ENCODE assay signal across 8 mouse cellular contexts in the genomic region with DNA sequence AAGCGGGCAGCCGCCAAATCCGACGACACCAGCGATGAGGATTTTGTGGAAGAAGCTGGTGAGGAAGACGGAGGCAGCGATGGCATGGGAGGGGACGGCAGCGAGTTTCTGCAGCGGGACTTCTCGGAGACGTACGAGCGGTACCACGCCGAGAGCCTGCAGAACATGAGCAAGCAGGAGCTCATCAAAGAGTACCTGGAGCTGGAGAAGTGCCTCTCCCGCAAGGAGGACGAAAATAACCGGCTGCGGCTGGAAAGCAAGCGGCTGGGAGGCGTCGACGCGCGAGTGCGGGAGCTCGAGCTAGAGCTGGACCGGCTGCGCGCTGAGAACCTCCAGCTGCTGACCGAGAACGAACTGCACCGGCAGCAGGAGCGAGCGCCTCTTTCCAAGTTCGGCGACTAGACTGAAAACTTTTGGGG. TPM values are rescaled to one million over a fixed set of nuclear protein-coding genes. Genes with fewer than 3 reads are reported as not detected.
A peak's percentile ranks its signal among the peaks of the same experiment; 100 is the strongest.
DNase-seq lines count a peak whose midpoint lies in the region; ATAC-seq and TF ChIP-seq lines count a peak whose summit lies in the region.

No protein-coding gene starts in this region.

- peak overlapping the region; percentile 89 for H3K4me2 ChIP-seq in kidney, embryonic 15.5 days
- H3K4me2 ChIP-seq in intestine, embryonic 15.5 days (replicated peaks): peak overlapping the region; percentile 91
- H3K4me2 ChIP-seq in stomach, embryonic 16.5 days (ENCODE audit: low read depth, low read length): peak overlapping the region; percentile 69

- WGBS in kidney, embryonic 15.5 days: under 1% methylated on average over 38 of the region's 38 CpGs
- WGBS in intestine, embryonic 15.5 days: under 1% methylated on average over 38 of the region's 38 CpGs
- under 1% methylated on average over 38 of the region's 38 CpGs for WGBS in stomach, embryonic 16.5 days

- peak overlapping the region; percentile 74 for H3K4me3 ChIP-seq in kidney, embryonic 15.5 days (replicated peaks)
- H3K4me3 ChIP-seq in MEL (ENCODE audit: control insufficient read depth in 1 of 2, insufficient read depth in 1 of 2, low read depth in 2 of 2, low read length in 2 of 2): peak overlapping the region; percentile 49 to 69
- H3K4me3 ChIP-seq in embryonic fibroblast, embryonic 13.5 days (ENCODE audit: insufficient read depth, low read length): peak overlapping the region; percentile 72
- peak overlapping the region; percentile 70 for H3K4me3 ChIP-seq in intestine, embryonic 15.5 days (replicated peaks)
- peak overlapping the region; percentile 69 for H3K4me3 ChIP-seq in stomach, embryonic 16.5 days (replicated peaks; ENCODE audit: low read length)

- peaks cover 42% of the 10 kb centered on the region for H3K4me1 ChIP-seq in kidney, embryonic 15.5 days
- peaks cover 7 to 8% of the 10 kb centered on the region in 2 experiments; a peak in 3 of 4 replicates for H3K4me1 ChIP-seq in MEL (ENCODE audit: control insufficient read depth in 1 of 2, insufficient read depth in 2 of 2, low read length in 2 of 2)
- no peaks in the 10 kb centered on the region; the same call in 1 of the 2 replicates for H3K4me1 ChIP-seq in embryonic fibroblast, embryonic 13.5 days (ENCODE audit: control insufficient read depth, insufficient read depth, low read length)
- peaks cover 15% of the 10 kb centered on the region for H3K4me1 ChIP-seq in intestine, embryonic 15.5 days (replicated peaks)
- H3K4me1 ChIP-seq in stomach, embryonic 16.5 days (ENCODE audit: control insufficient read depth, insufficient read depth, low read length): peaks cover 24% of the 10 kb centered on the region

- no peak for TF ChIP-seq RAD21 in MEL (IDR thresholded peaks at IDR 0.05; ENCODE audit: low read depth, low read length)

- no peak for ATAC-seq in kidney, embryonic 15.5 days (replicated peaks; ENCODE audit: low FRiP score)
- no peak for ATAC-seq in intestine, embryonic 15.5 days
- ATAC-seq in stomach, embryonic 16.5 days (ENCODE audit: insufficient read depth, low FRiP score): no peak
- no peak for ATAC-seq in megakaryocyte progenitor cell, adult 5-6 weeks (replicated peaks; ENCODE audit: poor library complexity)

- no peak for DNase-seq in kidney, adult 9 months
- peak; percentile 80 for DNase-seq in MEL (ENCODE audit: low read depth, low spot score)
- DNase-seq in lung, postnatal 36 days: peak; percentile 44

- peaks cover 29% of the 10 kb centered on the region for H3K79me2 ChIP-seq in MEL (ENCODE audit: control insufficient read depth, insufficient read depth, low read length, poor library complexity)

- H3K27me3 ChIP-seq in kidney, embryonic 15.5 days: no peaks in the 10 kb centered on the region
- no peaks in the 10 kb centered on the region for H3K27me3 ChIP-seq in MEL (ENCODE audit: control insufficient read depth in 1 of 2, insufficient read depth in 2 of 2, low read length in 2 of 2)
- no peaks in the 10 kb centered on the region for H3K27me3 ChIP-seq in intestine, embryonic 15.5 days (replicated peaks)
- H3K27me3 ChIP-seq in stomach, embryonic 16.5 days (ENCODE audit: control insufficient read depth, insufficient read depth, low read length): no peaks in the 10 kb centered on the region

- no peak for TF ChIP-seq EP300 in MEL (IDR thresholded peaks at IDR 0.05; ENCODE audit: low read depth in 1 of 2, low read length in 2 of 2)

- TF ChIP-seq POLR2A in MEL (IDR thresholded peaks at IDR 0.05; ENCODE audit: control insufficient read depth in 1 of 2, insufficient read depth in 1 of 2, low read depth in 1 of 2, low read length in 2 of 2, poor library complexity in 1 of 2): peak in 1 of 2 experiments; percentile 18; a peak in 1 of 4 replicates
- no peak for TF ChIP-seq POLR2A in embryonic fibroblast, embryonic 13.5 days (IDR thresholded peaks at IDR 0.05; ENCODE audit: low read depth, low read length)

- H3K27ac ChIP-seq in kidney, embryonic 15.5 days: peak overlapping the region; percentile 95
- H3K27ac ChIP-seq in MEL (ENCODE audit: control insufficient read depth, low read depth, low read length): no peak overlapping the region
- H3K27ac ChIP-seq in embryonic fibroblast, embryonic 13.5 days (ENCODE audit: insufficient read depth, low read length): no peak overlapping the region
- peak overlapping the region; percentile 87 for H3K27ac ChIP-seq in intestine, embryonic 15.5 days
- H3K27ac ChIP-seq in stomach, embryonic 16.5 days (ENCODE audit: low read length): peak overlapping the region; percentile 80

- H3K9ac ChIP-seq in kidney, embryonic 15.5 days: peak overlapping the region; percentile 78
- peak overlapping the region; percentile 74 for H3K9ac ChIP-seq in MEL (ENCODE audit: control insufficient read depth, low read depth, low read length, poor library complexity, severe bottlenecking)
- H3K9ac ChIP-seq in intestine, embryonic 15.5 days: peak overlapping the region; percentile 70
- H3K9ac ChIP-seq in stomach, embryonic 16.5 days (ENCODE audit: low read length): peak overlapping the region; percentile 89

- no peaks in the 10 kb centered on the region for H3K36me3 ChIP-seq in kidney, embryonic 15.5 days
- peaks cover 0 to 16% of the 10 kb centered on the region in 2 experiments; a peak in 2 of 4 replicates for H3K36me3 ChIP-seq in MEL (ENCODE audit: control insufficient read depth in 1 of 2, insufficient read depth in 2 of 2, low read length in 2 of 2)
- no peaks in the 10 kb centered on the region for H3K36me3 ChIP-seq in intestine, embryonic 15.5 days
- H3K36me3 ChIP-seq in stomach, embryonic 16.5 days (ENCODE audit: control insufficient read depth, insufficient read depth, low read length): no peaks in the 10 kb centered on the region

- H3K9me3 ChIP-seq in kidney, embryonic 15.5 days (replicated peaks): no peaks in the 10 kb centered on the region
- H3K9me3 ChIP-seq in MEL (replicated peaks; ENCODE audit: insufficient read depth, low read length): no peaks in the 10 kb centered on the region
- no peaks in the 10 kb centered on the region for H3K9me3 ChIP-seq in intestine, embryonic 15.5 days
- H3K9me3 ChIP-seq in stomach, embryonic 16.5 days (replicated peaks; ENCODE audit: control insufficient read depth, low read length): no peaks in the 10 kb centered on the region

- no peak for TF ChIP-seq CTCF in MEL (IDR thresholded peaks at IDR 0.05 in 2 of 3, conservative IDR thresholded peaks at IDR 0.05 in 1 of 3; ENCODE audit: control insufficient read depth in 1 of 3, insufficient read depth in 1 of 3, low read depth in 2 of 3, low read length in 3 of 3, poor library complexity in 1 of 3, severe bottlenecking in 1 of 3)
- TF ChIP-seq CTCF in embryonic fibroblast, embryonic 13.5 days (IDR thresholded peaks at IDR 0.05; ENCODE audit: borderline replicate concordance, insufficient read depth, low read length): no peak

RNA-seq across cellular contexts. Expression of gene Hexim1, which starts 1.6 kb away (rescaled TPM):
- 5.0 and 5.5 TPM in 2 replicates for polyA plus RNA-seq in kidney, embryonic 15.5 days (2015; fragmentation: Nextera tagmentation; extraction: Ambion mirVana)
- total RNA-seq in MEL (2012; rRNA removed): 17.3 and 18.4 TPM in 2 replicates
- 10 to 100 TPM in 1 of 2 experiments, not detected in 1; 25.4 TPM for polyA plus RNA-seq in MEL (2012; ENCODE audit: insufficient read depth in 1 of 2, insufficient read length in 2 of 2, low read depth in 1 of 2, low replicate concordance in 2 of 2, missing spikeins in 1 of 2)
- 16.8 and 19.0 TPM in 2 replicates for polyA plus RNA-seq in embryonic fibroblast, embryonic 13.5 days (2011; ENCODE audit: insufficient read length, low read depth, missing spikeins)
- polyA plus RNA-seq in intestine, embryonic 15.5 days (2015; fragmentation: Nextera tagmentation; extraction: Ambion mirVana): 4.1 and 4.7 TPM in 2 replicates
- polyA plus RNA-seq in stomach, embryonic 16.5 days (2015; fragmentation: Nextera tagmentation; extraction: Ambion mirVana): 4.7 and 5.7 TPM in 2 replicates
- total RNA-seq in megakaryocyte progenitor cell, adult 5-6 weeks (2015): 10.7 and 13.0 TPM in 2 replicates
- 21.2 and 27.9 TPM in 2 replicates for total RNA-seq in megakaryocyte progenitor cell, adult 5-6 weeks (2017)

RNA-seq across cellular contexts. Expression of gene Hexim2, which starts 14.6 kb away (rescaled TPM):
- polyA plus RNA-seq in kidney, embryonic 15.5 days (2015; fragmentation: Nextera tagmentation; extraction: Ambion mirVana): 9.2 and 10.7 TPM in 2 replicates
- 12.3 and 17.2 TPM in 2 replicates for total RNA-seq in MEL (2012; rRNA removed)
- 10 to 100 TPM in 1 of 2 experiments, not detected in 1; 12.5 TPM for polyA plus RNA-seq in MEL (2012; ENCODE audit: insufficient read depth in 1 of 2, insufficient read length in 2 of 2, low read depth in 1 of 2, low replicate concordance in 2 of 2, missing spikeins in 1 of 2)
- polyA plus RNA-seq in embryonic fibroblast, embryonic 13.5 days (2011; ENCODE audit: insufficient read length, low read depth, missing spikeins): 2.3 and 3.1 TPM in 2 replicates
- polyA plus RNA-seq in intestine, embryonic 15.5 days (2015; fragmentation: Nextera tagmentation; extraction: Ambion mirVana): 7.9 and 8.8 TPM in 2 replicates
- 6.3 and 7.9 TPM in 2 replicates for polyA plus RNA-seq in stomach, embryonic 16.5 days (2015; fragmentation: Nextera tagmentation; extraction: Ambion mirVana)
- total RNA-seq in megakaryocyte progenitor cell, adult 5-6 weeks (2015): 1.2 and 1.8 TPM in 2 replicates
- 3.5 and 3.9 TPM in 2 replicates for total RNA-seq in megakaryocyte progenitor cell, adult 5-6 weeks (2017)

RNA-seq across cellular contexts. Expression of gene Acbd4, which starts 16.1 kb away (rescaled TPM):
- polyA plus RNA-seq in kidney, embryonic 15.5 days (2015; fragmentation: Nextera tagmentation; extraction: Ambion mirVana): 19.4 and 25.3 TPM in 2 replicates
- total RNA-seq in MEL (2012; rRNA removed): 15.2 and 16.6 TPM in 2 replicates
- 10 to 100 TPM in 1 of 2 experiments, not detected in 1; 18.3 TPM for polyA plus RNA-seq in MEL (2012; ENCODE audit: insufficient read depth in 1 of 2, insufficient read length in 2 of 2, low read depth in 1 of 2, low replicate concordance in 2 of 2, missing spikeins in 1 of 2)
- polyA plus RNA-seq in embryonic fibroblast, embryonic 13.5 days (2011; ENCODE audit: insufficient read length, low read depth, missing spikeins): 23.3 and 24.3 TPM in 2 replicates
- polyA plus RNA-seq in intestine, embryonic 15.5 days (2015; fragmentation: Nextera tagmentation; extraction: Ambion mirVana): 17.4 and 22.0 TPM in 2 replicates
- 31.0 and 36.4 TPM in 2 replicates for polyA plus RNA-seq in stomach, embryonic 16.5 days (2015; fragmentation: Nextera tagmentation; extraction: Ambion mirVana)
- total RNA-seq in megakaryocyte progenitor cell, adult 5-6 weeks (2015): 1.5 and 2.0 TPM in 2 replicates
- total RNA-seq in megakaryocyte progenitor cell, adult 5-6 weeks (2017): 5.0 and 7.2 TPM in 2 replicates

RNA-seq across cellular contexts. Expression of gene Plcd3, which starts 16.1 kb away (rescaled TPM):
- polyA plus RNA-seq in kidney, embryonic 15.5 days (2015; fragmentation: Nextera tagmentation; extraction: Ambion mirVana): 6.2 and 6.4 TPM in 2 replicates
- 1.7 and 2.0 TPM in 2 replicates for total RNA-seq in MEL (2012; rRNA removed)
- polyA plus RNA-seq in MEL (2012; ENCODE audit: insufficient read depth in 1 of 2, insufficient read length in 2 of 2, low read depth in 1 of 2, low replicate concordance in 2 of 2, missing spikeins in 1 of 2): 1 to 10 TPM in 1 of 2 experiments, not detected in 1; 2.6 TPM
- 5.6 and 7.1 TPM in 2 replicates for polyA plus RNA-seq in embryonic fibroblast, embryonic 13.5 days (2011; ENCODE audit: insufficient read length, low read depth, missing spikeins)
- polyA plus RNA-seq in intestine, embryonic 15.5 days (2015; fragmentation: Nextera tagmentation; extraction: Ambion mirVana): 1.8 and 2.0 TPM in 2 replicates
- 5.2 and 6.5 TPM in 2 replicates for polyA plus RNA-seq in stomach, embryonic 16.5 days (2015; fragmentation: Nextera tagmentation; extraction: Ambion mirVana)
- 0.17 TPM in 1 of 2 replicates, not detected in the other for total RNA-seq in megakaryocyte progenitor cell, adult 5-6 weeks (2015)
- total RNA-seq in megakaryocyte progenitor cell, adult 5-6 weeks (2017): not detected in 2 replicates

RNA-seq across cellular contexts. Expression of gene Fmnl1, which starts 53.3 kb away (rescaled TPM):
- polyA plus RNA-seq in kidney, embryonic 15.5 days (2015; fragmentation: Nextera tagmentation; extraction: Ambion mirVana): 2.2 and 3.8 TPM in 2 replicates
- total RNA-seq in MEL (2012; rRNA removed): 1.4 and 1.7 TPM in 2 replicates
- polyA plus RNA-seq in MEL (2012; ENCODE audit: insufficient read depth in 1 of 2, insufficient read length in 2 of 2, low read depth in 1 of 2, low replicate concordance in 2 of 2, missing spikeins in 1 of 2): 10 to 100 TPM in 1 of 2 experiments, not detected in 1; 17.2 TPM
- polyA plus RNA-seq in embryonic fibroblast, embryonic 13.5 days (2011; ENCODE audit: insufficient read length, low read depth, missing spikeins): 1.1 TPM in 1 of 2 replicates, not detected in the other
- polyA plus RNA-seq in intestine, embryonic 15.5 days (2015; fragmentation: Nextera tagmentation; extraction: Ambion mirVana): 2.0 and 2.2 TPM in 2 replicates
- 3.5 and 4.4 TPM in 2 replicates for polyA plus RNA-seq in stomach, embryonic 16.5 days (2015; fragmentation: Nextera tagmentation; extraction: Ambion mirVana)
- total RNA-seq in megakaryocyte progenitor cell, adult 5-6 weeks (2015): 74.3 and 76.3 TPM in 2 replicates
- 17.3 and 36.5 TPM in 2 replicates for total RNA-seq in megakaryocyte progenitor cell, adult 5-6 weeks (2017)

Comparison
In these comparisons a context has a peak if more than half of its experiments do, and no peak if none do; other contexts are left out.
1. H3K27ac ChIP-seq: peak in kidney, embryonic 15.5 days (single experiment), intestine, embryonic 15.5 days (single experiment) and stomach, embryonic 16.5 days (single experiment); none in MEL (single experiment) and embryonic fibroblast, embryonic 13.5 days (single experiment).
2. Peak in every context shown above with its lines, with median percentiles within 50 percentile points of each other: H3K4me2 ChIP-seq, H3K4me3 ChIP-seq and H3K9ac ChIP-seq.